Mouse (Mus musculus) G1E (cell line): ENCODE results near the gene Pex14. TPM values are rescaled to one million over a fixed set of nuclear protein-coding genes. Genes with fewer than 3 reads are reported as not detected.

ENCODE experiments used
- ATAC-seq: 2 replicates; pipeline ENCODE4 v1.8.0; 2016; ENCODE audit warnings: mild to moderate bottlenecking; ENCODE audit not compliant: insufficient number of reproducible peaks, poor library complexity, low FRiP score, severe bottlenecking; ENCODE audit errors: extremely low read depth
- DNase-seq: peaks from one replicate; pipeline ENCODE4 v3.0.0; 2012; ENCODE audit warnings: low spot score
- H3K27me3 ChIP-seq: 2 replicates; pipeline ENCODE4 v1.6.1; 2012; ENCODE audit warnings: mild to moderate bottlenecking, low read length, inconsistent platforms; ENCODE audit not compliant: insufficient read depth
- H3K36me3 ChIP-seq: replicated peaks from 2 replicates; pipeline ENCODE3; 2012; ENCODE audit warnings: mild to moderate bottlenecking, inconsistent platforms
- H3K4me1 ChIP-seq: 2 replicates; pipeline ENCODE4 v1.6.1; 2012; ENCODE audit warnings: low read depth, low read length, inconsistent platforms, mixed read lengths; ENCODE audit not compliant: insufficient read depth
- H3K4me3 ChIP-seq: 2 replicates; pipeline ENCODE4 v1.5.1; 2012; ENCODE audit warnings: low read depth, mild to moderate bottlenecking, inconsistent platforms, low read length, moderate library complexity, mixed read lengths
- H3K9me3 ChIP-seq: replicated peaks from 2 replicates; pipeline ENCODE4 v1.6.1; 2012; ENCODE audit warnings: inconsistent platforms
- CTCF ChIP-seq: IDR thresholded peaks from 2 replicates; pipeline ENCODE4 v1.5.1; 2012; ENCODE audit warnings: low read depth, low read length, inconsistent platforms, mixed read lengths
- GATA1 ChIP-seq: IDR thresholded peaks from 2 replicates; pipeline ENCODE4 v1.6.1; 2012; ENCODE audit warnings: borderline replicate concordance, low read length, inconsistent platforms, mixed read lengths
- GATA2 ChIP-seq: IDR thresholded peaks from 2 replicates; pipeline ENCODE4 v1.6.1; 2012; ENCODE audit warnings: low read depth, low read length, inconsistent platforms, borderline replicate concordance
- POLR2AphosphoS5 ChIP-seq: IDR thresholded peaks from 2 replicates; pipeline ENCODE4 v1.6.1; 2012; ENCODE audit warnings: low read depth, low read length, inconsistent platforms; ENCODE audit not compliant: insufficient replicate concordance
- TAL1 ChIP-seq: conservative IDR thresholded peaks from 2 replicates; pipeline ENCODE4 v1.6.1; 2012; ENCODE audit warnings: low read depth, low read length, inconsistent platforms, mixed read lengths
- polyA plus RNA-seq: library from polyadenylated mRNA; stranded (reverse); fragments of >175 nt; gene quantifications from 2 replicates; pipeline ENCODE4 v1.2.3, GENCODE M21; 2012
- total RNA-seq, 2 experiments: library from RNA; stranded (forward) in 1 of 2; stranded (reverse) in 1 of 2; fragments of 200-1000 nt in 1 of 2; fragments of >200 nt in 1 of 2; fragmentation: Nextera tagmentation in 1 of 2; gene quantifications; 2 replicates each; pipeline ENCODE4 v1.2.3; 2014 to 2017

Pex14 gene
- total and polyA plus RNA-seq, 3 experiments: 13.3 to 47.5 (median 21.1) TPM

DNA sequence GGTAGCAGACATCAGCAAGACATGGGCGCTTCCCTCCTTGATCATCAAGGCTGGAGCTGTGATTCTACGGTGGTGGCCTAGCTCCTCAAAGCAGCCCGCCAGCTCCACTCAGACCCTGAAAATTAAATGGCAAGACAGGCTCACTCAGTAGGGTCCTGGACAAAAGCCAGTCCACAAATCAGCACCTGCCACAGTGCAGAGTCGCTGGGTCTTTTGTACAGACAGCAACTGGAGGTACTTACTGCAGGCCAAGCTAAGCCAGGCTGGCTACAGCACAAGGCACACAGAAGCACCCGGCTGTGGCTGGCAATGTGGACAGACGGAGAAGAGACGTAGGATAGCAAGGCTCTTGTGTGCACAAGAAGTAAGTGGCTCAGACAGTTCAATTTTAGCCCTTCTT, 124.8 kb downstream of the Pex14 start:
- TF ChIP-seq CTCF (no peak), TAL1 (no peak), GATA2 (no peak), POLR2AphosphoS5 (no peak), GATA1 (no peak)
- Histone ChIP-seq H3K4me3 (no peak overlapping the region), H3K27me3 (no peaks in the 10 kb centered on the region), H3K4me1 (no peaks in the 10 kb centered on the region), H3K9me3 (no peaks in the 10 kb centered on the region), H3K36me3 (peaks cover 80% of the 10 kb centered on the region)
- ATAC-seq (no peak), DNase-seq (no peak)

DNA sequence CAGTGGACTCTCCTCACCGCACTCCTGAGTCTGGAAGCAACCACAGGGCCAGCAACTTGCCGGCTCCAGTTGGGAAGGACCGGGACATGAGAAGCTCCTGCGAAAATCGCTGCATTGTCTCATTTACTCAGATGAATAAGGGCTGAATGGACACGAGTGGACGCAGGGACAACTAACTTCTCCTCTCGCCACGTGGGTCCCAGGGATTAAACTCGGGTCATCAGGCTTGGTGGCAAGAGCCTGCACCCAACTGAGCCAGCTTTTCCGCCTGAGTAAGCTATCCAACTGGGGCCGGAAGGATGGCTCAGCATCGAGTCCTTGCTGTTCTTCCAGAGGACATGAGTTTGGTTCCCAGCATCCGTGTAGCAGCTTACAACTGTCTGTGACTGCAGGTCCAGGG, 126.3 kb downstream of the Pex14 start:
- Histone ChIP-seq H3K9me3 (no peaks in the 10 kb centered on the region), H3K4me1 (no peaks in the 10 kb centered on the region), H3K4me3 (no peak overlapping the region), H3K27me3 (no peaks in the 10 kb centered on the region), H3K36me3 (peaks cover 79% of the 10 kb centered on the region)
- no peak for DNase-seq
- TF ChIP-seq POLR2AphosphoS5 (no peak), GATA2 (no peak), GATA1 (no peak), CTCF (no peak), TAL1 (no peak)
- ATAC-seq: no peak

DNA sequence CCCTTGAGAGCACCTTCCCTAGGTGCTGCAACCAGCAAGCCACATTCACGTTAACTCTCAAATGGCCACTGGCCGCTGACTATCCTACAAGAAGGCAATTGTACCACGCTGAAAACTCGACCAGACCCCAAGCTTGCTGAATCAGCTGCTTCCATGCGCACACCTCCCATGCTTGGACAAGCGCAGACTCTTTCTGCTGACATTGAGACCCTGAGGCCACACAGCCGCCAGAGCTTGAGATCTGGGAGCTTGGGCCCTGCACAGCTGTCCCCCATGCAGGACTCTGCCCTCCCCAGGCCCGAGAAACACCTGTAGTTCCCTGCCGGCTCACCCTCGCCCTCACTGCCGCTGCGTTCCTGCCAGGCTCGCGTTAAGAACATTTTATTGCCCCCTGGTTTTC, 127.0 kb downstream of the Pex14 start:
- Histone ChIP-seq H3K27me3 (no peaks in the 10 kb centered on the region), H3K4me3 (no peak overlapping the region), H3K4me1 (no peaks in the 10 kb centered on the region), H3K36me3 (peaks cover 82% of the 10 kb centered on the region), H3K9me3 (no peaks in the 10 kb centered on the region)
- TF ChIP-seq GATA2: no peak
- no peak for TF ChIP-seq POLR2AphosphoS5
- TF ChIP-seq TAL1: no peak
- TF ChIP-seq CTCF: no peak
- no peak for TF ChIP-seq GATA1
- ATAC-seq (no peak), DNase-seq (no peak)

DNA sequence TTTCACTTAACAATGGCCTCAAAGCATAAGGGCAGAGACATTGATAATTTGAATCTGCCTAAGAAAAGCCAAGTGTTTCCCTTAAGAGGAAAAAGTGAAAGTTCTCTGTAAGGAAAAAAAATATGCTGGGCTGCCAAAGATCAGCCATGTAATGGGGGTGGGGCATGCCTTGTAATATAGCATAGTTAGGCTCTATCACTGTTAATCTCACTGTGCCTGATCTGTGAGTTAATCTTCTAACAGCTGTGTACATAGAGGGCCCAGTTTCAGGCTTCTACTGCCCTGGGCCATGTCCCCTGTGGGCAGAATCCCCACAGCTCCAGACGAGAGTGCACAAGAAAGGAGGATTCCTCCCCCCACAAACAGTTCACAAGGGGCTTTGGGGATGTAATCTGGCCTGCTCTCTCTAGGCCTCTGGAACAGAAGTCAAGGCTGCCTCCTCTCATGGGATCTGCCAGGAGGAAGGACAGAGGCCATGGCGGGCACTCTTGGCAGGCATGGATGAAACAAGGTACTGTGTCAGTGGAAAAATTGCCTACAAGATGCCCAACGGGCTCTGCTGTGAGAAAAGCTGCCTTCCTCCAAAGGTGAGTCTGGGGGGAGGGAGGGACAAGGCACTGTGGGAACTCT, 127.9 kb downstream of the Pex14 start:
- DNase-seq (no peak), ATAC-seq (no peak)
- Histone ChIP-seq H3K9me3 (no peaks in the 10 kb centered on the region), H3K36me3 (peaks cover 87% of the 10 kb centered on the region), H3K4me1 (no peaks in the 10 kb centered on the region), H3K4me3 (no peak overlapping the region), H3K27me3 (no peaks in the 10 kb centered on the region)
- TF ChIP-seq TAL1: no peak
- no peak for TF ChIP-seq GATA1
- TF ChIP-seq CTCF: no peak
- no peak for TF ChIP-seq POLR2AphosphoS5
- no peak for TF ChIP-seq GATA2

DNA sequence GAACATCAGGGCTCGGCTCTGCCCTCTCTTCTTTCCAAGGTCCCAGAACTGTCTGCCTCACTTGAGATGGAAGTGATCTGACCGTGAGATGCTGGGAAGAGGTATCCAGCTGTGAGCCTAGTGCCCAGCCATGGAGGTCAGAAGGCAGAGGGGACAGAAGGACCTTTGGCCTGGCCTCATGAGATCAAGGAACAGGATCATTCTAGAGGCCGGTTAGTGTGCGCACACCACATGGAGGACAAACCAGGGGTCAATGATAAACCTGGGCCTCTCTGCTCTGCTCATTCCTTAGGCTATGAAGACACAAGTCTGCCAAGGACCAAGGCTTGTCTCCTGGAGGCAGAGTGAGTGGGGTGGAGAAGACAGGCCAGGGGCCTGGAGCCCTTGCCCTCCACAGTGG, 128.9 kb downstream of the Pex14 start:
- Histone ChIP-seq H3K36me3 (peaks cover 91% of the 10 kb centered on the region), H3K4me1 (no peaks in the 10 kb centered on the region), H3K9me3 (no peaks in the 10 kb centered on the region), H3K4me3 (no peak overlapping the region), H3K27me3 (no peaks in the 10 kb centered on the region)
- ATAC-seq (no peak), DNase-seq (no peak)
- TF ChIP-seq TAL1: no peak
- no peak for TF ChIP-seq CTCF
- TF ChIP-seq GATA2: no peak
- no peak for TF ChIP-seq GATA1
- no peak for TF ChIP-seq POLR2AphosphoS5

DNA sequence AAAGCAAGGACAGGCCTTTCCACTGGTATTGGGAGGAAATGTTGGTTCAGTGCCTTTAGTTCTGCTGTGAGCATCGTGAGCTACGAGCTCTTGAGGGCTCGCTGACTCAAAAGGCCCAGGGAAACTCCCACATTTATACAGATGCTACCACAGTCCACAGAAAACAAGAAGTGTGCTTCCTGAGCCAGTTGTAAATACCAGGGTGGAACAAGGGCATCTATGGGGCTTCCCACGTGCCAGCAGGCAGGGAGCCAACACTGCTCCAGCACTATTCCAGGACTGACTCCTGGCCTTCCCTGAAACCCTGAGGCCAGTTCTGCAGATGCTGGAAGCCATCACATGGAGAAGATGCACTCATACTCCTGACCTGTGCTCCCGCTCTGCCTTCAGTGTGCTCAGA, 130.1 kb downstream of the Pex14 start:
- H3K4me3 ChIP-seq: no peak overlapping the region
- no peaks in the 10 kb centered on the region for H3K27me3 ChIP-seq
- ATAC-seq (no peak), DNase-seq (no peak)
- no peak for TF ChIP-seq GATA2
- TF ChIP-seq CTCF: no peak
- no peak for TF ChIP-seq TAL1
- no peak for TF ChIP-seq GATA1
- TF ChIP-seq POLR2AphosphoS5: no peak
- H3K36me3 ChIP-seq: peaks cover 93% of the 10 kb centered on the region
- no peaks in the 10 kb centered on the region for H3K9me3 ChIP-seq
- H3K4me1 ChIP-seq: no peaks in the 10 kb centered on the region

DNA sequence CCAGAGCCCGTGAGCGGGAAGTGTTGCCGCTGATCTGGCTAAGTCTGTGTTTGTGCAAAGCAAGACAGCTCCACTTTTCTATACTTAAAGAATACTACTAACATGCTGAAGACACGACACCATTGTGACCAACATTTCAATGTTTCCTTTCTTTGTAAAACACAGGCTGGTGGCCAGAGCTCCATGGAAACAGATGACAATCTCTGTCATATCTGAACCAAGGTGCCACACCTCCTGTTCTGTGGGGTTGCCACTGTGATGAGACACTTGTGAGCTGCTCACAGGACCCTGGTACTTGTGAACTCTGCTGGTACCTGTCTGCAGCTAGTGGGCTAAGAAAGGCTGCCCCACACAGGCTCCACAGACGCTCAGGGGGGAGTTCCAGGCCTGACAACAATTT, 130.8 kb downstream of the Pex14 start:
- Histone ChIP-seq H3K4me1 (no peaks in the 10 kb centered on the region), H3K27me3 (no peaks in the 10 kb centered on the region), H3K4me3 (no peak overlapping the region), H3K9me3 (no peaks in the 10 kb centered on the region), H3K36me3 (peaks cover 93% of the 10 kb centered on the region)
- no peak for DNase-seq
- TF ChIP-seq POLR2AphosphoS5 (no peak), CTCF (no peak), GATA2 (no peak), GATA1 (no peak), TAL1 (no peak)
- ATAC-seq: no peak
